Mouse (Mus musculus) gastrocnemius, adult 18-20 months (tissue): ENCODE measurements at regions not wholly inside any gene's neighbourhood (a gene's known extent, or its start where the extent isn't known, plus 50 kb on each side); places are given as distances from the start of the nearest gene placed in this dataset.

ENCODE experiments used
- DNase-seq: peaks from one replicate; pipeline ENCODE4 v3.0.0; 2021; ENCODE audit warnings: low spot score

DNA sequence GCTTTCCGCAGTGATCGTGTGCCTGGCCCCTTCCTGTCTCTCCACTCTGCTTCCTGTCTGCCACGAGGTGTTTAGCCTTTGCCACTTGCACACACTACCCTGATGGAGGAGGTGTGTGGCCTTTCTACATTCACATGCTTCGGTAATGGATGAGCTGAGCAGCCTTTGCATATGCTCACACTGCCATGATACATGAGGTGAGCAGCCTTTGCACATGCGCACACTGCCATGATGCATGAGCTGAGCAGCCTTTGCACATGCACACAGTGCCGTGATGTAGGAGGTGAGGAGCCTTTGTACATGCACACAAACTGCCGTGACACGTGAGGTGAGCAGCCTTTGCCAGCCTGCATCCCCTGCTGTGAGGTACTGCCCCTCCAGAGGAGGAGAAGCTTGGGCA lies 58.3 kb downstream of the Erv3 start:
- no peak for DNase-seq

GRCm38 (mm10) chr2:131800126-131800894 lies 59.2 kb downstream of the Erv3 start:
- no peak for DNase-seq

GRCm38 (mm10) chr2:131799486-131799885 lies 60.1 kb downstream of the Erv3 start:
- no peak for DNase-seq

DNA sequence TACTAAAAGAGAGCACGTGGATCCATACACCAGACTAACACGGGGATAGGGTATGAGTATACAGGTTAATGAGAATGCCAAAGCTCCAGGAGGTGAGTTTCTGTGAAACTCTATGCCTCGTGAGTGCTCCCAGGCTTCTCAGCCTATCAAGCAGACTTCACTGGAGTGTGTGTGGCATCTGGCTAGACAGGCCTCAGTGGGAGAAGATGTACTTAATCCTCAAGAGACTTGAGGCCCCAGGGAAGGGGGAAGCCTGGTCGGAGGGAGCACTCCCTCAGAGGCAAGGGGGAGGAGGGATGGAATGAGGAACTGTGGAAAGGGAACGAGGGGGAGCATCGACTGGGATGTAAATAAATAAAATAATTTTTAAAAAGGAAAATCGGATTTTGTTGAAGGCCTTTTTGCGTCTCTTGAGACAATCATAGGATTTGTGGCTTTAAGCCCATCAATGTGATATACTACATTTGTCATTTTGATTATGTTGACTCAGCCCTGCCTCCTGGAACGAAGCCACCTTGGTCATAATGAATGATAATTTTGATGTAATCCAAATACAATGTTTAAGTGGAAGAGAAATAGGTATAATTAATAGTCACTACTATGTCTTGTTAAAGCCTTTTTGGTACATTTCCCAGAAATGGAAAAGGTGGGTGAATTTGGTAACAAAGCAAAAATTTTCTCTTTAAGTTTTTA lies 62.4 kb downstream of the Erv3 start:
- no peak for DNase-seq

GRCm38 (mm10) chr2:131775381-131775780 lies 84.2 kb downstream of the Erv3 start:
- no peak for DNase-seq

DNA sequence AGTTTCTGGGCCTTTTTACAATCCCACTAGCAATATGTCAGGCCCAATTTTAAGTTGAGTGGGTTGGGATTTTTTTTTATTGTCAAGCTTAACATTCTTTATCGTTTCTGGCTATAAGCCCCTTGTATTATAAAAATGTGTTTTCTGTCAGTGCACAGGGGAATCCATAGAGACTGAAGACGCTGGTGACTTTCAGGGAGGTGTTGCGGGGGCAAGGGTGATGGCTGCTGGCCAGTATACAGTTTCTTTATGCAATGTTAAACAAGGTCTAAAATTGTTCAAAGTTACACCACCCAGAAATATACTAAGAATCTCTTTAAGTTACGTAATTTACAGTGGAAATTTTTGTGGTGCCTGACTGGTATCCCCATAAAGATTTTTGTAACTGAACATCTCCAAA lies 85.9 kb downstream of the Erv3 start:
- no peak for DNase-seq

DNA sequence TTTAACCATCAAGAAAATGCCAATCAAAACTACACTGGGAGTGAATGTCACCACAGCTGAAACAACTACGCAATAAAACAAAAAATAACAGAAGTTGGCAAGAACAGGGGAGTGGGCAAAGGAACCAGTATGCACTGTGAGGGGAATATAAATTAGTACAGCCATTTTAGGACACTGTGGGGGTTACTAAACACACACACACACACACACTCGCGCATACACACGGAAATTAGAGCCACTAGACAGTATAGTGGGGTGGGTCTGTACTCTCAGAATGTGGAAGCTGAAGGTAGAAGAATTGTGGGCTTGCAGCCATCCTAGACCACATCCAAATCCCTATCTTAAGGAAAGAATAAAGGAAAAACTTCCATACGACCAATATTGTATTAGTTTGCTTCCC lies 87.4 kb downstream of the Erv3 start:
- no peak for DNase-seq

GRCm38 (mm10) chr2:131770852-131771251 lies 88.7 kb downstream of the Erv3 start:
- peak; percentile 33 for DNase-seq

DNA sequence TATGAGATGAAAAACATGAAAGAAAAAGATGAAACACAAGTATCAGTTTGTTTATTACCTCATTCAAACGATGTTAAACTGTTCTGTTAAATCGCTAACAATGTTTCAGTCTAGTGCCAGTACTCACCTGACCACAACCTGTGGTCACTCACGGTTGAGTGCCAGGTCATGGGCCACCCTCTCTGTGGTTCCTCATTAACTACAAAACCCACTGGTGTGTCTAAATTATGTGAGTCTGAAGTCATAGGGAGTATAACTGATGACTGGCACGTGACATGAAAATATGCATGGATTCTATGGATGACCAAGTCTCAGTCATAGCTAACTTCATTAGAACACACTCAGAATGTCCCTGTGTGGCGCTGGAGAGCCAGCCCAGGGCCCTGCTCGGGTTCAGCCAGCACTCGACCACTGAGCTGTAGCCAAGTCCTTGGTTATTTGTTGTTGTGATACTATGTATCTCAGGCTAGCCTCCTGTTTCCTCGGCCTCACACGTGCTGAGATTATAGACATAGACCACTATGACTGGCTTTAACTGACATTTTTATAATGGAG lies 89.8 kb downstream of the Erv3 start:
- no peak for DNase-seq

GRCm38 (mm10) chr2:131766500-131766899 lies 93.0 kb downstream of the Erv3 start:
- no peak for DNase-seq

DNA sequence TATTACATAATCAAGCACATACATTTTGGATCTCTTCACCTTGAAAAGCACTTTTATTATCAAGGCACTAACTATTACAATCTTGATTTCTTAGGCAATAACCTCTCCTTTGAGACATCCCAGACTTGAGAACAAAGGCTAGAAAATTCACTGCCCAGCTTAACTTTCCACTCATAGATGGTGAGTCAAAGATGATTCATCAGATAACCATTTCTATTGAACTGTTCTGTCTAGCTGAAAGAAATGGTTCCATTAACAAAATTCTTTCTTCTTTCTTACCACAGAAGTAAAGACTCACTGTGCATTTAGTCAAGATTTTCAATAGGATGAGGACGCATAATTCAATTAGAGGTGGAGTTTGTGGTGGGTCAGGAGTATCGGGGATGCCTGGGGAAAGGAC lies 98.0 kb downstream of the Erv3 start:
- DNase-seq = no peak

GRCm38 (mm10) chr2:131757183-131757903 lies 102.2 kb downstream of the Erv3 start:
- no peak for DNase-seq

GRCm38 (mm10) chr2:131755107-131755506 lies 104.4 kb downstream of the Erv3 start:
- no peak for DNase-seq

- DNase-seq = no peak
These were observed 106.1 kb downstream of the Erv3 start for GRCm38 (mm10) chr2:131753436-131753835.

DNA sequence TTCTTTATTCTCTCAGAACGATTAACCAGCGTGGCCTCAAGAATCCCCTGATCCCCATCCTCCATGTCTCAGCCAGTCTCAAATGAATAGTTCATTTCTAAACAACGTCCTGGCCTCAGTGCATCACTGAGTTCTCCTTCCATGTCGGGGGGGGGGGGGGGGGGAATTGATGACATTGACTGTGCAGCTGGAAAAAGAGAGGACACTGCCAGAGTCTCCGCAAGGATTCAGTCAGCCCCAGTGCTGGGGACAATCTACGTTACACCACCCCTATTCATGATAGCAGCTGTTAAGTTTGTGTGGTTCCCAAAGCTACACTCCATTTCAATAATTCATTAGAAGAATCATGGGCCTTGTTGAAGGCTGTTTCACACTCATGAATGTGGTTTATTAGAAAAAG lies 108.9 kb downstream of the Erv3 start:
- no peak for DNase-seq

DNA sequence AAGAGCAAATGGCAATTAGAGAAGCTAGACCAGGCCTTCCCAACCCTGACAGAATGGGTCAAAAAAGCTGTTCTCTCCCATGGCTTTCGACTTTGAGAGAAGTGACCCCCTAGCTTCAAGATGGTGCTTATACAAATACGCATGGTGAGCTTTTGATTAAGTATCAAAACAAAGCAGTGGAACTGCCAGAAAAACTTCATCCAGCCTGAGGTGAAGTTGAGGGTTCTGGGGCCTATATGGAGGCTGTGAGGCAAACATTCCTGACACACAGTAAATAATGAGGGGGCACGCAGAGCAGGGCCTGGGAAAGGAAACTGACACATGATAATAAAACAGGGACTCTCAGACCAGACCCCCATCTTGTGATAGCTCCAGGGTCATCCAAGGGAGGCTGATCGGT lies 109.3 kb downstream of the Erv3 start:
- no peak for DNase-seq

GRCm38 (mm10) chr2:131749746-131750145 lies 109.8 kb downstream of the Erv3 start:
- DNase-seq = no peak

GRCm38 (mm10) chr2:131748791-131749190 lies 110.8 kb downstream of the Erv3 start:
- DNase-seq = no peak

DNA sequence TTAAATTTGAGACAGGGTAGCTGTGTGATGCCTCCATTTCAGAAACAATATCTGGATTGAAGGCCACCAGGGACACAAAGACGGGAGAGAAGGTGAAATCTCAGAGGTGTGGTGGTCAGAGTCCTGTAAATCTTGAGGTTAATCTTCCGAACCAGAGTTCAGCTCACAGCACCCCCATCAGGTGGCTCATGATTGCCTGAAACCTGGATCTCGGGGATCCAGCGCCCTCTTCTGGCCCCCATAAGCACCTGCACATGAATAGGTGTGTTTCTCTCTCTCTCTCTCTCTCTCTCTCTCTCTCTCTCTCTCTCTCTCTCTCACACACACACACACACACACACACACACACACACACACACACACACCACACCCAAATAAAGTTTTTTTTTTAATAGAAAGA lies 111.8 kb downstream of the Erv3 start:
- no peak for DNase-seq

DNA sequence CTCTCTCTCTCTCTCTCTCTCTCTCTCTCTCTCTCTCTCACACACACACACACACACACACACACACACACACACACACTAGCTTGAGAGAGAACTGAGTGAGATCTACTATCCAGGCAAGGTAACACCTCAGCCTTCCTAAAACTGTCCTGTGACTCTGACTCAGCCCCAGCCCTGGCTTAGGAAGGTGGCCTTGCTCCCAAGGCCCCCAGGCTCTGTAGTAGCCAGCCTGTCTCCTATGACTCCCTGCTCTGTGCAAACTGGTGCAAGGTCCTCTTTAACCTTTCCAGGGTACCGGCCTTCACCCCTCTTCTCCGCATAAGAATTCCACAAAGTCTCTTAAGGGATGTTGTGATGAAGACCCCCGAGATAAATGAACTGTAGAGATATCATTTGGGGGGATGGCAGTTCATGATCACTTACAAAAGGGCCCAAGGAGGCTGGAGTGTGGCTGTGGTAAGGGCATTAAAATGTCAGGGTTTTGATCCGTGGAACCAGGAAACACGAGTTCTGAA lies 114.1 kb downstream of the Erv3 start:
- DNase-seq = no peak

DNA sequence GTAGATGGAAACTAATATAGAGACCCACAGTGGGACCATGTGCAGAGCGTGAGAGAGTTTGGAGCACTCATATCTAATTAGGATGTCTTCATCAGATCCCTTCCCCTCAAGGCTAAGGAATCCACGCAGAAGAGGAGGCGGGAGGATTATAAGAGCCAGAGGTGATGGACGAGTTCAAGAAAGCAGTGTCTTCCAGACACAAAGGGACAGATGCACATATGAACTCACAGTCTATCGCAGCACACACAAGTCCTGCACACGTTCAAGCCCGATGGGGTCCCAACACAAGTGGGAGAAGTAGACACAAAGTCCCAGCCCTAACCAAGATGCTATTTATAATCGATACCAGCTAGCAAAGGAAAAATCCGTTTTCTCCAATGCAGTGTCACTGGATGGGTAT lies 114.6 kb downstream of the Erv3 start:
- no peak for DNase-seq

GRCm38 (mm10) chr2:131740456-131740855 lies 119.1 kb downstream of the Erv3 start:
- DNase-seq = no peak
